Mouse (Mus musculus): ENCODE measurements around the gene Tpra1. TPM values are rescaled to one million over a fixed set of nuclear protein-coding genes. Genes with fewer than 3 reads are reported as not detected.
A peak's percentile ranks its signal among the peaks of the same experiment; 100 is the strongest.

Tpra1 gene
- polyA plus RNA-seq, 1 experiment from 2014 or later, result 47.8 TPM

- Histone ChIP-seq H3K4me3 (ENCODE audit: low read depth, low read length) (no peak overlapping the region), H3K4me2 (ENCODE audit: low read depth, severe bottlenecking) (no peak overlapping the region), H3K4me1 (ENCODE audit: control insufficient read depth, insufficient read depth, low read length) (peaks cover 15% of the 10 kb centered on the region), H3K9me3 (ENCODE audit: control insufficient read depth, low read length) (no peaks in the 10 kb centered on the region), H3K27me3 (ENCODE audit: control insufficient read depth, insufficient read depth, low read length) (no peaks in the 10 kb centered on the region), H3K36me3 (ENCODE audit: control insufficient read depth, insufficient read depth, low read length) (no peaks in the 10 kb centered on the region), H3K9ac (ENCODE audit: low read length) (no peak overlapping the region), H3K27ac (replicated peaks; ENCODE audit: low read depth, low read length) (peak overlapping the region; percentile 47; the same call in 1 of the 2 replicates)
- 8% methylated on average over 5 of the region's 5 CpGs for WGBS
- ATAC-seq (ENCODE audit: insufficient number of reproducible peaks, low FRiP score, low TSS enrichment, low read depth) (no peak), DNase-seq (ENCODE audit: low spot score) (peak; percentile 39)
These were observed 22.6 kb downstream of the Tpra1 start for GRCm38 (mm10) chr6:88924502-88925275.

- Histone ChIP-seq H3K27ac (replicated peaks; ENCODE audit: low read depth, low read length) (peak overlapping the region; percentile 62; the same call in 1 of the 2 replicates), H3K9ac (ENCODE audit: low read length) (no peak overlapping the region), H3K36me3 (ENCODE audit: control insufficient read depth, insufficient read depth, low read length) (no peaks in the 10 kb centered on the region), H3K9me3 (ENCODE audit: control insufficient read depth, low read length) (no peaks in the 10 kb centered on the region), H3K4me2 (ENCODE audit: low read depth, severe bottlenecking) (no peak overlapping the region), H3K4me3 (ENCODE audit: low read depth, low read length) (no peak overlapping the region), H3K27me3 (ENCODE audit: control insufficient read depth, insufficient read depth, low read length) (no peaks in the 10 kb centered on the region), H3K4me1 (ENCODE audit: control insufficient read depth, insufficient read depth, low read length) (peaks cover 15% of the 10 kb centered on the region)
- 8% methylated on average over 4 of the region's 4 CpGs for WGBS
- no peak for ATAC-seq (ENCODE audit: insufficient number of reproducible peaks, low FRiP score, low TSS enrichment, low read depth)
- peak; percentile 27 for DNase-seq (ENCODE audit: low spot score)
These were observed 23.7 kb downstream of the Tpra1 start for GRCm38 (mm10) chr6:88925640-88926205.

GRCm38 (mm10) chr6:88926870-88927269 is 24.8 kb downstream of the Tpra1 start:
- DNase-seq (ENCODE audit: low spot score) (no peak), ATAC-seq (ENCODE audit: insufficient number of reproducible peaks, low FRiP score, low TSS enrichment, low read depth) (no peak)
- Histone ChIP-seq H3K4me1 (ENCODE audit: control insufficient read depth, insufficient read depth, low read length) (peaks cover 15% of the 10 kb centered on the region), H3K9ac (ENCODE audit: low read length) (no peak overlapping the region), H3K27me3 (ENCODE audit: control insufficient read depth, insufficient read depth, low read length) (no peaks in the 10 kb centered on the region), H3K4me2 (ENCODE audit: low read depth, severe bottlenecking) (no peak overlapping the region), H3K36me3 (ENCODE audit: control insufficient read depth, insufficient read depth, low read length) (no peaks in the 10 kb centered on the region), H3K27ac (replicated peaks; ENCODE audit: low read depth, low read length) (no peak overlapping the region), H3K4me3 (ENCODE audit: low read depth, low read length) (no peak overlapping the region), H3K9me3 (ENCODE audit: control insufficient read depth, low read length) (no peaks in the 10 kb centered on the region)
- WGBS, result 66% methylated on average over 3 of the region's 3 CpGs

DNA sequence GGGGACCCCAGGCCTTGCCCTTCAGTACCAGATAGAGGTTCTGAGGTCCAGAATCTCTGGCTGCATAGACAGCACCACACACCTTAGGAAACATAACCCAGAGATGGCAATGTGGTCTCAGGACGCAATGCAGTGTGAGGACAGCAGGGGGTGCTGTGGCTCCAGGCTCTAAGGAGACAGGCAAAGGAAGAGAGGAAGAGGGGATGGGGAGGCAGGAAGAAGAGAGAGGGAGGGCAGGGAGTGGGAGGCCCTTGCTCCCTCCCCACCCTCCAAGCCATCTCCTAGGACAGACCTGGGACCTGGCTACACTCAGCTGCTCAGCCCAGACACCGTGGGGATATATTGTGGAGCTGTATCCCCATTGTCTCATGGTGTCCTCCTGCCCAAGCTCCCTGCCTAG is 25.5 kb downstream of the Tpra1 start:
- H3K27ac ChIP-seq (replicated peaks; ENCODE audit: low read depth, low read length), result no peak overlapping the region
- 12% methylated on average over 2 of the region's 2 CpGs for WGBS
- H3K4me1 ChIP-seq (ENCODE audit: control insufficient read depth, insufficient read depth, low read length), result peaks cover 15% of the 10 kb centered on the region
- peak; percentile 21; the same call in 1 of the 2 replicates for ATAC-seq (ENCODE audit: insufficient number of reproducible peaks, low FRiP score, low TSS enrichment, low read depth)
- DNase-seq (ENCODE audit: low spot score), result peak; percentile 84
- H3K9me3 ChIP-seq (ENCODE audit: control insufficient read depth, low read length), result no peaks in the 10 kb centered on the region
- H3K9ac ChIP-seq (ENCODE audit: low read length), result no peak overlapping the region
- H3K36me3 ChIP-seq (ENCODE audit: control insufficient read depth, insufficient read depth, low read length), result no peaks in the 10 kb centered on the region
- H3K4me3 ChIP-seq (ENCODE audit: low read depth, low read length), result no peak overlapping the region
- H3K27me3 ChIP-seq (ENCODE audit: control insufficient read depth, insufficient read depth, low read length), result no peaks in the 10 kb centered on the region
- no peak overlapping the region for H3K4me2 ChIP-seq (ENCODE audit: low read depth, severe bottlenecking)

DNA sequence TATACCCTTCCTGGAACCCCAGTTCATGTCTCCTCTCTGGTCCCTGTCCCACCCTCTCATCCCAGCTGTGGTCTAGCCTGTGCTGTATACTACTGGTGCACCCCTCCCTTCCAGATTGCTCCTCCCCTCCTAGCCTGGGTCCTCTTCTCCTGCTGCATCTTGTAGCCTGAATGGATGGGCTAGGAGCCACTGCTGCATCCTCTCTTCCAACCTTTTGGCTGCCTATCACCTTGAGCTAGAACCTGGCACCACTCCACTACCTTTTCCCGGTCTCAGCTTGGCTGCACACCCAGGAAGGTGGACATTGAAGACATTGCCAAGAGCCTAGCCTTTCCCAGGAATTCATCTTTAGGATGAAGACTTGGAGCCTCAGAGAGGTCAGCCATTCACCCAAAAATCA is 26.0 kb downstream of the Tpra1 start:
- Histone ChIP-seq H3K4me3 (ENCODE audit: low read depth, low read length) (no peak overlapping the region), H3K4me1 (ENCODE audit: control insufficient read depth, insufficient read depth, low read length) (peaks cover 15% of the 10 kb centered on the region), H3K9ac (ENCODE audit: low read length) (no peak overlapping the region), H3K27me3 (ENCODE audit: control insufficient read depth, insufficient read depth, low read length) (no peaks in the 10 kb centered on the region), H3K36me3 (ENCODE audit: control insufficient read depth, insufficient read depth, low read length) (no peaks in the 10 kb centered on the region), H3K9me3 (ENCODE audit: control insufficient read depth, low read length) (no peaks in the 10 kb centered on the region), H3K4me2 (ENCODE audit: low read depth, severe bottlenecking) (no peak overlapping the region), H3K27ac (replicated peaks; ENCODE audit: low read depth, low read length) (no peak overlapping the region)
- WGBS, result 89% methylated on average over 1 of the region's 1 CpGs
- DNase-seq (ENCODE audit: low spot score) (no peak), ATAC-seq (ENCODE audit: insufficient number of reproducible peaks, low FRiP score, low TSS enrichment, low read depth) (0 out of 2 replicates have a peak, but pooled peaks have one; percentile 5)

DNA sequence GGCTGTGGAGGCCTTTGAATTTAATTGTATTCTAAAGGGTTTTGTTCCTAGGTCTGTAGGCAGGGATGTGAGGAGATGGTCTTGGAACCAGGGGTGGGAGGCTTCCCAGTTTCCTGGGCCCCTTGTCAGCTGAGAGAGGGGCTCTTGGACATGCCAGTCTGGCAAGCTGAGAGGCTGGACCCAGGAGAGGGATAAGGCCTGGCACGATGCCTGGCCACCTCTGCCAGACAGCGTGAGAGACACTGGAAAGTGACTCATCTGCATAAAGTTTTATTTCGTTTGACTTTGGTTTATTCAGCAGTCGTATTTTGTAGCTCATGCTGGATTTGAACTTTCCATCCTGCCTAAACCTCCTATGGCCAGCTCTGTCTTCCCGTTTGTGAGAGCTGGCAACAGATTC is 26.5 kb downstream of the Tpra1 start:
- H3K27me3 ChIP-seq (ENCODE audit: control insufficient read depth, insufficient read depth, low read length), result no peaks in the 10 kb centered on the region
- H3K9me3 ChIP-seq (ENCODE audit: control insufficient read depth, low read length), result no peaks in the 10 kb centered on the region
- ATAC-seq (ENCODE audit: insufficient number of reproducible peaks, low FRiP score, low TSS enrichment, low read depth) (no peak), DNase-seq (ENCODE audit: low spot score) (no peak)
- no peak overlapping the region for H3K27ac ChIP-seq (replicated peaks; ENCODE audit: low read depth, low read length)
- H3K9ac ChIP-seq (ENCODE audit: low read length), result no peak overlapping the region
- no peak overlapping the region for H3K4me3 ChIP-seq (ENCODE audit: low read depth, low read length)
- H3K36me3 ChIP-seq (ENCODE audit: control insufficient read depth, insufficient read depth, low read length), result no peaks in the 10 kb centered on the region
- 83% methylated on average over 5 of the region's 5 CpGs for WGBS
- H3K4me2 ChIP-seq (ENCODE audit: low read depth, severe bottlenecking), result no peak overlapping the region
- peaks cover 15% of the 10 kb centered on the region for H3K4me1 ChIP-seq (ENCODE audit: control insufficient read depth, insufficient read depth, low read length)

DNA sequence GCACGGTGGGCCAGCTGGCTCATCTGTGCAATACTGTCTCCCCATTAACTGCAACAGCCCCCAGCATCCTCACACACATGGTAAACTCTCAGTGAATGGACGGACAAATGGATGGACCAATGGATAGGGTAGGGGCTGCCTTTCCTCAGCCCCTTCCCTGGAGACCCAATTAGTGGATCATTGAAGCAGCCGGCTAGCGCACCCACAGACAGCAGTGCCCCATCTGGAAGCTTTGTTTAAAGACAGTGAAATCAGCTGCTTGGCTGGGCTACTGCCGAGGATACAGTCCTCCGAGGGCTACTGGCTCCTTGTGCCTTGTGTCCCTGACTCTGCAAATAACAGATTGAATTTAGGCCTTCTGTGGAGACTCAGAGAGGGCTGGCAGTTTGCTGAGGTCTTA is 27.4 kb downstream of the Tpra1 start:
- H3K27me3 ChIP-seq (ENCODE audit: control insufficient read depth, insufficient read depth, low read length), result no peaks in the 10 kb centered on the region
- DNase-seq (ENCODE audit: low spot score) (no peak), ATAC-seq (ENCODE audit: insufficient number of reproducible peaks, low FRiP score, low TSS enrichment, low read depth) (no peak)
- no peak overlapping the region for H3K9ac ChIP-seq (ENCODE audit: low read length)
- no peak overlapping the region for H3K4me3 ChIP-seq (ENCODE audit: low read depth, low read length)
- no peak overlapping the region for H3K27ac ChIP-seq (replicated peaks; ENCODE audit: low read depth, low read length)
- H3K4me1 ChIP-seq (ENCODE audit: control insufficient read depth, insufficient read depth, low read length), result peaks cover 15% of the 10 kb centered on the region
- H3K4me2 ChIP-seq (ENCODE audit: low read depth, severe bottlenecking), result no peak overlapping the region
- no peaks in the 10 kb centered on the region for H3K9me3 ChIP-seq (ENCODE audit: control insufficient read depth, low read length)
- no peaks in the 10 kb centered on the region for H3K36me3 ChIP-seq (ENCODE audit: control insufficient read depth, insufficient read depth, low read length)
- 57% methylated on average over 6 of the region's 6 CpGs for WGBS

- ATAC-seq (ENCODE audit: insufficient number of reproducible peaks, low FRiP score, low TSS enrichment, low read depth) (no peak), DNase-seq (ENCODE audit: low spot score) (no peak)
- Histone ChIP-seq H3K4me2 (ENCODE audit: low read depth, severe bottlenecking) (no peak overlapping the region), H3K36me3 (ENCODE audit: control insufficient read depth, insufficient read depth, low read length) (no peaks in the 10 kb centered on the region), H3K27ac (replicated peaks; ENCODE audit: low read depth, low read length) (no peak overlapping the region), H3K9me3 (ENCODE audit: control insufficient read depth, low read length) (no peaks in the 10 kb centered on the region), H3K9ac (ENCODE audit: low read length) (no peak overlapping the region), H3K4me3 (ENCODE audit: low read depth, low read length) (no peak overlapping the region), H3K27me3 (ENCODE audit: control insufficient read depth, insufficient read depth, low read length) (no peaks in the 10 kb centered on the region), H3K4me1 (ENCODE audit: control insufficient read depth, insufficient read depth, low read length) (peaks cover 11% of the 10 kb centered on the region)
- WGBS, result 78% methylated on average over 7 of the region's 7 CpGs
These were observed 28.0 kb downstream of the Tpra1 start for GRCm38 (mm10) chr6:88930049-88930448.
